Mouse (Mus musculus): ENCODE results near the gene Psmg3.

DNA sequence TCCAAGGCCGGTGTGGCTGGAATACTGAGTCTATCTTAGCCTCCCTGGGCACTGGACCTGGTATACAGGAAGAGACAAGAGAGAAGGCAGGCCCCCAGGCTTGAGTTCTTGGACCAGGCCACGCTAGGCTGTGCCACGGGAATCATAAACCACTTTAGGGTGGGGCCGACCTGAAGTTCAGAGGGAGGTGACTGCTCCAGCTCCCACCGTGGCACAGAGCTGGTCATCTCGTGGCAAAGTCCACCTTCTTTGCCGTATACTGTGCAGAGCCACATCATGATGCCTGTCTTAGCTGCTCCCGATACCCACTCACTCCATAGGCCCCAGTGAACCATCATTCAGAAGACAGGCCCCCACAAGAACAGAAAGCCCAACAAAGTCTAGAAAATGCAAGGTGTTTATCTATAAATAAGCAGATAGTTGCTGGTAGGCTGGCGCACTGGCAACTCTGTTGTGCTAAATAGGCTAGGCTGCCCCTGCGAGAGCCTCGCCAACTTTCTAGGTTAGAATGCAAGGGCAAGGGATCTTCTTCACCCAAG is 22.0 kb downstream of the Psmg3 start:
- no peak for TF ChIP-seq CTCF (IDR thresholded peaks at IDR 0.05; ENCODE audit: control insufficient read depth, insufficient read depth, low read length)
- no peak for TF ChIP-seq POLR2A (IDR thresholded peaks at IDR 0.05; ENCODE audit: borderline replicate concordance, control insufficient read depth, low read depth, low read length)
